9 mouse cellular contexts compared by ENCODE assay signal in the genomic region with DNA sequence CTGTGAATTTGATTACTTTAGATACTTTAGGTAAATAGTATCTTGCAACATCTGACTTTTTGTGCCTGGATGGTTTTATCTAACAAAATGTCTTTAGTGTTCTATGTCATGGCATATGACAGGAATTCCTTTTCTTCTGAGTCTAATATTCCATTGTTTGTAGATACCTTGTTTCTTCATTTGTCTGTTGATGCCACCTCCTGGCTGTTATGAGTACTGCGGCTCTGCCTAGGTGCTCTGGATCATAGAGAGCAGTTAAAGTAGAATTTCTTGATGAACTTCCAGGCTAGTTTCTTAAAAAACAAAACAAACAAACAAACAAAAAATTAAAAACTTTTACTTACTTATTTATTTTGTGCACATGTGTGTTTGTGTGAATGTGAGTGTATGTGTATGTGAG.
DNase-seq lines count a peak whose midpoint lies in the region; ATAC-seq and TF ChIP-seq lines count a peak whose summit lies in the region.
"Had no signal": no experiment of that assay in that cellular context is flagged by ENCODE, and none has a peak within 500 bp of the region (broad histone marks: within the 10 kb centered on the region; RNA-seq: fewer than 3 reads in every experiment).

No protein-coding gene starts in this region.

- H3K27ac ChIP-seq in MEL (ENCODE audit: control insufficient read depth, low read depth, low read length), result no peak overlapping the region
- H3K27ac ChIP-seq in forebrain, embryonic 10.5 days, result no peak overlapping the region
- H3K27ac ChIP-seq: limb, embryonic 12.5 days had no signal

- H3K79me2 ChIP-seq in MEL (ENCODE audit: control insufficient read depth, insufficient read depth, low read length, poor library complexity), result no peaks in the 10 kb centered on the region

- peak; percentile 62 to 94 (median 77) for TF ChIP-seq CTCF in MEL (IDR thresholded peaks at IDR 0.05 in 2 of 3, conservative IDR thresholded peaks at IDR 0.05 in 1 of 3; ENCODE audit: control insufficient read depth in 1 of 3, insufficient read depth in 1 of 3, low read depth in 2 of 3, low read length in 3 of 3, poor library complexity in 1 of 3, severe bottlenecking in 1 of 3)

- no peaks in the 10 kb centered on the region; a peak in 1 of 4 replicates for H3K27me3 ChIP-seq in MEL (ENCODE audit: control insufficient read depth in 1 of 2, insufficient read depth in 2 of 2, low read length in 2 of 2)
- H3K27me3 ChIP-seq in forebrain, embryonic 10.5 days (ENCODE audit: poor library complexity, severe bottlenecking), result no peaks in the 10 kb centered on the region
- H3K27me3 ChIP-seq: limb, embryonic 12.5 days had no signal

- DNase-seq in layer of hippocampus, adult 11-12 months (ENCODE audit: low spot score), result peak; percentile 59
- DNase-seq in layer of hippocampus, postnatal 36 days, result no peak
- peak; percentile 72 for DNase-seq in MEL (ENCODE audit: low read depth, low spot score)
- peak; percentile 60 for DNase-seq in adrenal gland, postnatal 14 days
- DNase-seq in heart, postnatal 4 days, result peak; percentile 66
- DNase-seq in lung, postnatal 36 days, result peak; percentile 74
- no peak for DNase-seq in forebrain, embryonic 10.5 days (ENCODE audit: extremely low spot score, low spot score)

- H3K9me3 ChIP-seq in MEL (replicated peaks; ENCODE audit: insufficient read depth, low read length), result no peaks in the 10 kb centered on the region
- no peaks in the 10 kb centered on the region for H3K9me3 ChIP-seq in forebrain, embryonic 10.5 days
- H3K9me3 ChIP-seq: limb, embryonic 12.5 days had no signal

- ATAC-seq in activated CD4-positive, CD25-positive, alpha-beta regulatory T cell, adult 4 months, result no peak

- no peak for TF ChIP-seq POLR2A in MEL (IDR thresholded peaks at IDR 0.05; ENCODE audit: control insufficient read depth in 1 of 2, insufficient read depth in 1 of 2, low read depth in 1 of 2, low read length in 2 of 2, poor library complexity in 1 of 2)

- peaks cover 0 to 5% of the 10 kb centered on the region in 2 experiments; a peak in 2 of 4 replicates for H3K36me3 ChIP-seq in MEL (ENCODE audit: control insufficient read depth in 1 of 2, insufficient read depth in 2 of 2, low read length in 2 of 2)
- no peaks in the 10 kb centered on the region for H3K36me3 ChIP-seq in forebrain, embryonic 10.5 days (replicated peaks)
- H3K36me3 ChIP-seq: limb, embryonic 12.5 days had no signal

- TF ChIP-seq RAD21 in MEL (IDR thresholded peaks at IDR 0.05; ENCODE audit: low read depth, low read length), result peak; percentile 99

- WGBS in forebrain, embryonic 10.5 days, result 67% methylated on average over 1 of the region's 1 CpGs

- H3K4me1 ChIP-seq in MEL (ENCODE audit: control insufficient read depth in 1 of 2, insufficient read depth in 2 of 2, low read length in 2 of 2), result peaks cover 0 to 4% of the 10 kb centered on the region in 2 experiments; a peak in 2 of 4 replicates
- peaks cover 4% of the 10 kb centered on the region; the same call in 1 of the 2 replicates for H3K4me1 ChIP-seq in forebrain, embryonic 10.5 days
- H3K4me1 ChIP-seq: limb, embryonic 12.5 days had no signal

- no peak overlapping the region for H3K4me3 ChIP-seq in MEL (ENCODE audit: control insufficient read depth in 1 of 2, insufficient read depth in 1 of 2, low read depth in 2 of 2, low read length in 2 of 2)
- no peak overlapping the region for H3K4me3 ChIP-seq in forebrain, embryonic 10.5 days
- H3K4me3 ChIP-seq: limb, embryonic 12.5 days had no signal

- no peak for TF ChIP-seq EP300 in MEL (IDR thresholded peaks at IDR 0.05; ENCODE audit: low read depth in 1 of 2, low read length in 2 of 2)

- H3K9ac ChIP-seq in MEL (ENCODE audit: control insufficient read depth, low read depth, low read length, poor library complexity, severe bottlenecking), result no peak overlapping the region
- H3K9ac ChIP-seq: limb, embryonic 12.5 days had no signal

TF ChIP-seq in MEL, 35 proteins besides CTCF, POLR2A, EP300 and RAD21:
- TF ChIP-seq SIN3A (IDR thresholded peaks at IDR 0.05; ENCODE audit: low read length) (peak; percentile 25; the same call in 1 of the 2 replicates), USF1 (IDR thresholded peaks at IDR 0.05; ENCODE audit: low read depth, low read length) (no peak), UBTF (IDR thresholded peaks at IDR 0.05; ENCODE audit: borderline replicate concordance, insufficient read depth, low read depth, low read length) (no peak), MXI1 (IDR thresholded peaks at IDR 0.05; ENCODE audit: low read depth, low read length) (no peak), SMC3 (IDR thresholded peaks at IDR 0.05; ENCODE audit: low read depth, low read length) (peak; percentile 95), ZC3H11A (IDR thresholded peaks at IDR 0.05; ENCODE audit: low read depth, low read length) (peak; percentile 95)

Comparison
In these comparisons a context has a peak if more than half of its experiments do, and no peak if none do; other contexts are left out.
1. DNase-seq: peak in layer of hippocampus, adult 11-12 months (single experiment), MEL (single experiment), adrenal gland, postnatal 14 days (single experiment), heart, postnatal 4 days (single experiment) and lung, postnatal 36 days (single experiment); none in layer of hippocampus, postnatal 36 days (0 of 2) and forebrain, embryonic 10.5 days (single experiment).